In genomic region chr11:53491954-53492401, GRCm38 (mm10) we compare ENCODE assay signal across 9 mouse cellular contexts. TPM values are rescaled to one million over a fixed set of nuclear protein-coding genes. Genes with fewer than 3 reads are reported as not detected.
DNase-seq lines count a peak whose midpoint lies in the region; ATAC-seq and TF ChIP-seq lines count a peak whose summit lies in the region.
"Had no signal": no experiment of that assay in that cellular context is flagged by ENCODE, and none has a peak within 500 bp of the region (broad histone marks: within the 10 kb centered on the region; RNA-seq: fewer than 3 reads in every experiment).

No protein-coding gene starts in this region.

- 0 out of 2 replicates have a peak, but pooled peaks have one; percentile 8 for TF ChIP-seq CTCF in hindbrain, postnatal 0 days (IDR thresholded peaks at IDR 0.05; ENCODE audit: low read depth)

- peaks cover 11% of the 10 kb centered on the region; the same call in 1 of the 2 replicates for H3K4me1 ChIP-seq in forebrain, embryonic 14.5 days (ENCODE audit: control insufficient read depth, insufficient read depth, low read length)
- H3K4me1 ChIP-seq in hindbrain, postnatal 0 days (ENCODE audit: insufficient read depth, low read length), result 0 out of 2 replicates have a peak, but pooled peaks cover 4% of the 10 kb centered on the region

- DNase-seq in right cerebral cortex, adult 18-20 months, result peak; percentile 46
- no peak for DNase-seq in right cerebral cortex, postnatal 25 days
- peak; percentile 68 for DNase-seq in forebrain, embryonic 14.5 days (ENCODE audit: low spot score)
- peak; percentile 57 for DNase-seq in hindbrain, postnatal 0 days (ENCODE audit: low spot score)
- no peak for DNase-seq in adrenal gland, postnatal 4 days (ENCODE audit: low spot score in 2 of 2)
- no peak for DNase-seq in left cerebral cortex, adult 11 months (ENCODE audit: low spot score)
- DNase-seq in cerebellum, postnatal 14 days, result no peak
- DNase-seq: kidney, adult 11 months had no signal

- H3K27me3 ChIP-seq in forebrain, embryonic 14.5 days (replicated peaks; ENCODE audit: control insufficient read depth, insufficient read depth, low read length), result 0 out of 2 replicates have a peak, but pooled peaks cover under 1% of the 10 kb centered on the region
- peaks cover 4% of the 10 kb centered on the region; the same call in 1 of the 2 replicates for H3K27me3 ChIP-seq in hindbrain, postnatal 0 days (ENCODE audit: insufficient read depth, low read length)

- H3K4me2 ChIP-seq in forebrain, embryonic 14.5 days (ENCODE audit: low read length), result no peak overlapping the region
- H3K4me2 ChIP-seq in hindbrain, postnatal 0 days (ENCODE audit: low read depth, low read length), result no peak overlapping the region

- no peak overlapping the region for H3K9ac ChIP-seq in forebrain, embryonic 14.5 days (ENCODE audit: low read length)
- no peak overlapping the region for H3K9ac ChIP-seq in hindbrain, postnatal 0 days (replicated peaks; ENCODE audit: low read length)
- H3K9ac ChIP-seq: liver, embryonic 14.5 days had no signal

- WGBS in forebrain, embryonic 14.5 days, result 2% methylated on average over 8 of the region's 8 CpGs
- 8% methylated on average over 8 of the region's 8 CpGs for WGBS in hindbrain, postnatal 0 days

- ATAC-seq in forebrain, embryonic 14.5 days, result 0 out of 2 replicates have a peak, but pooled peaks have one; percentile 35
- peak; percentile 79 for ATAC-seq in hindbrain, postnatal 0 days

- no peaks in the 10 kb centered on the region for H3K36me3 ChIP-seq in forebrain, embryonic 14.5 days (ENCODE audit: control insufficient read depth, insufficient read depth, low read length)
- H3K36me3 ChIP-seq in hindbrain, postnatal 0 days (ENCODE audit: insufficient read depth, low read length), result no peaks in the 10 kb centered on the region

- no peak overlapping the region for H3K4me3 ChIP-seq in forebrain, embryonic 14.5 days (ENCODE audit: low read depth, low read length)
- no peak overlapping the region for H3K4me3 ChIP-seq in hindbrain, postnatal 0 days (ENCODE audit: low read length)

- H3K27ac ChIP-seq in forebrain, embryonic 14.5 days (ENCODE audit: low read depth, low read length), result no peak overlapping the region
- H3K27ac ChIP-seq in hindbrain, postnatal 0 days, result peak overlapping the region; percentile 45
- H3K27ac ChIP-seq: liver, embryonic 14.5 days had no signal

- H3K9me3 ChIP-seq in forebrain, embryonic 14.5 days (replicated peaks; ENCODE audit: control insufficient read depth, low read length), result no peaks in the 10 kb centered on the region
- no peaks in the 10 kb centered on the region for H3K9me3 ChIP-seq in hindbrain, postnatal 0 days (ENCODE audit: low read length)

RNA-seq across cellular contexts. Expression of gene Sowaha, which starts 11.9 kb away (rescaled TPM):
- 1.2 and 1.7 TPM in 2 replicates for polyA plus RNA-seq in forebrain, embryonic 14.5 days (2014; fragmentation: Nextera tagmentation; extraction: Ambion mirVana)
- total RNA-seq in hindbrain, postnatal 0 days (2014; rRNA removed), result 8.7 and 10.6 TPM in 2 replicates
- polyA plus RNA-seq in hindbrain, postnatal 0 days (2015; fragmentation: Nextera tagmentation; extraction: Ambion mirVana), result 4.1 and 4.2 TPM in 2 replicates
- 1 to 10 TPM; 1.7 to 2.2 TPM for total RNA-seq in adrenal gland, postnatal 4 days (2021)

RNA-seq across cellular contexts. Expression of gene Gm9945, which starts 12.0 kb away (rescaled TPM):
- 0.19 TPM in 1 of 2 replicates, not detected in the other for polyA plus RNA-seq in forebrain, embryonic 14.5 days (2014; fragmentation: Nextera tagmentation; extraction: Ambion mirVana)
- not detected in 2 replicates for total RNA-seq in hindbrain, postnatal 0 days (2014; rRNA removed)
- polyA plus RNA-seq in hindbrain, postnatal 0 days (2015; fragmentation: Nextera tagmentation; extraction: Ambion mirVana), result 0.39 and 0.53 TPM in 2 replicates
- not detected for total RNA-seq in adrenal gland, postnatal 4 days (2021)

RNA-seq across cellular contexts. Expression of gene Gm9837, which starts 21.7 kb away (rescaled TPM):
- not detected in 2 replicates for polyA plus RNA-seq in forebrain, embryonic 14.5 days (2014; fragmentation: Nextera tagmentation; extraction: Ambion mirVana)
- total RNA-seq in hindbrain, postnatal 0 days (2014; rRNA removed), result not detected in 2 replicates
- polyA plus RNA-seq in hindbrain, postnatal 0 days (2015; fragmentation: Nextera tagmentation; extraction: Ambion mirVana), result not detected in 2 replicates
- total RNA-seq in adrenal gland, postnatal 4 days (2021), result not detected
- polyA plus RNA-seq: liver, embryonic 14.5 days had no signal

RNA-seq across cellular contexts. Expression of gene Sept8, which starts 27.1 kb away (rescaled TPM):
- 12.3 and 16.7 TPM in 2 replicates for polyA plus RNA-seq in forebrain, embryonic 14.5 days (2014; fragmentation: Nextera tagmentation; extraction: Ambion mirVana)
- total RNA-seq in hindbrain, postnatal 0 days (2014; rRNA removed), result 55.3 and 56.6 TPM in 2 replicates
- 19.1 and 20.9 TPM in 2 replicates for polyA plus RNA-seq in hindbrain, postnatal 0 days (2015; fragmentation: Nextera tagmentation; extraction: Ambion mirVana)
- total RNA-seq in adrenal gland, postnatal 4 days (2021), result 10 to 100 TPM; 60.4 to 65.7 TPM

RNA-seq across cellular contexts. Expression of gene Shroom1, which starts 35.0 kb away (rescaled TPM):
- polyA plus RNA-seq in forebrain, embryonic 14.5 days (2014; fragmentation: Nextera tagmentation; extraction: Ambion mirVana), result 1.5 and 1.7 TPM in 2 replicates
- total RNA-seq in hindbrain, postnatal 0 days (2014; rRNA removed), result 6.2 and 7.1 TPM in 2 replicates
- polyA plus RNA-seq in hindbrain, postnatal 0 days (2015; fragmentation: Nextera tagmentation; extraction: Ambion mirVana), result 2.4 and 2.9 TPM in 2 replicates
- 1 to 10 TPM; 4.5 to 5.8 TPM for total RNA-seq in adrenal gland, postnatal 4 days (2021)

Comparison
In these comparisons a context has a peak if more than half of its experiments do, and no peak if none do; other contexts are left out.
1. DNase-seq: peak in right cerebral cortex, adult 18-20 months (single experiment), forebrain, embryonic 14.5 days (single experiment) and hindbrain, postnatal 0 days (single experiment); none in right cerebral cortex, postnatal 25 days (single experiment), adrenal gland, postnatal 4 days (0 of 2), left cerebral cortex, adult 11 months (single experiment) and cerebellum, postnatal 14 days (0 of 2).